Mouse (Mus musculus) midbrain, embryonic 11.5 days (tissue): ENCODE results near the gene Lat2. TPM values are rescaled to one million over a fixed set of nuclear protein-coding genes. Genes with fewer than 3 reads are reported as not detected.
A peak's percentile ranks its signal among the peaks of the same experiment; 100 is the strongest.

ENCODE experiments used
- ATAC-seq: fragments of 200-750 bp; cut with Nextera tagmentation; 2 replicates; pipeline ENCODE4 v1.8.0; 2017; ENCODE audit warnings: moderate TSS enrichment, moderate library complexity; ENCODE audit not compliant: low FRiP score
- DNase-seq: peaks from one replicate; pipeline ENCODE4 v3.0.0; 2015; ENCODE audit warnings: low spot score; ENCODE audit errors: missing footprints
- H3K27ac ChIP-seq: fragments of 300-500 bp; sonication (generic); 2 replicates; pipeline ENCODE4 v1.5.1; 2014; ENCODE audit warnings: low read depth, low read length
- H3K27me3 ChIP-seq: fragments of 300-500 bp; sonication (generic); 2 replicates; pipeline ENCODE4 v1.6.1; 2014; ENCODE audit warnings: mild to moderate bottlenecking, low read length, moderate library complexity, mixed read lengths; ENCODE audit not compliant: control insufficient read depth, insufficient read depth
- H3K36me3 ChIP-seq: fragments of 300-500 bp; sonication (generic); 2 replicates; pipeline ENCODE4 v1.6.1; 2014; ENCODE audit warnings: mild to moderate bottlenecking, low read length, moderate library complexity, mixed read lengths; ENCODE audit not compliant: control insufficient read depth, insufficient read depth
- H3K4me1 ChIP-seq: fragments of 300-500 bp; sonication (generic); 2 replicates; pipeline ENCODE4 v1.6.1; 2014; ENCODE audit warnings: low read length; ENCODE audit not compliant: control insufficient read depth, insufficient read depth
- H3K4me2 ChIP-seq: fragments of 300-500 bp; sonication (generic); 2 replicates; pipeline ENCODE4 v1.6.1; 2014; ENCODE audit warnings: mild to moderate bottlenecking, moderate library complexity
- H3K4me3 ChIP-seq: fragments of 300-500 bp; sonication (generic); 2 replicates; pipeline ENCODE4 v1.5.1; 2014; ENCODE audit warnings: low read depth, low read length
- H3K9ac ChIP-seq: fragments of 300-500 bp; sonication (generic); 2 replicates; pipeline ENCODE4 v1.6.1; 2014; ENCODE audit warnings: low read length
- H3K9me3 ChIP-seq: fragments of 300-500 bp; sonication (generic); 2 replicates; pipeline ENCODE4 v1.6.1; 2016; ENCODE audit warnings: low read length; ENCODE audit not compliant: control insufficient read depth
- WGBS: fragments of 180-500 bp; shearing (Covaris S2); extraction: QIAGEN DNeasy Blood & Tissue Kit; methylation state at CpG from one replicate; pipeline ENCODE4 v1.1.7; 2014; 5-methylcytosine and 5-hydroxymethylcytosine counted together
- microRNA-seq: library from miRNA; unstranded; fragments of <30 nt; microRNA quantifications from one replicate; pipeline ENCODE4, GENCODE M21; 2017
- polyA plus RNA-seq: library from polyadenylated mRNA; unstranded; fragments of >200 nt; fragmentation: Nextera tagmentation; extraction: Ambion mirVana; gene quantifications from 2 replicates; pipeline ENCODE4 v1.2.1, GENCODE M21; 2014

Gene Lat2
- polyA plus RNA-seq, 1 experiment from 2014 or later = 1.6 TPM

- Histone ChIP-seq H3K9ac (no peak overlapping the region), H3K9me3 (no peaks in the 10 kb centered on the region), H3K4me2 (no peak overlapping the region), H3K4me3 (no peak overlapping the region), H3K36me3 (no peaks in the 10 kb centered on the region), H3K27ac (no peak overlapping the region), H3K4me1 (peaks cover 24% of the 10 kb centered on the region), H3K27me3 (no peaks in the 10 kb centered on the region)
- ATAC-seq (no peak), DNase-seq (peak; percentile 77)
- 86% methylated on average over 5 of the region's 5 CpGs for WGBS
These were observed 60.8 kb downstream of the Lat2 start for GRCm38 (mm10) chr5:134553951-134554546.

- Histone ChIP-seq H3K4me2 (peak within 1 kb of the TSS; percentile 93), H3K9ac (peak within 1 kb of the TSS; percentile 96), H3K36me3 (no peaks in the 10 kb centered on the region), H3K27ac (peak within 1 kb of the TSS; percentile 97), H3K27me3 (no peaks in the 10 kb centered on the region), H3K9me3 (no peaks in the 10 kb centered on the region), H3K4me1 (peaks cover 24% of the 10 kb centered on the region), H3K4me3 (peak within 1 kb of the TSS; percentile 67)
- ATAC-seq = peak; percentile 89
- DNase-seq = peak; percentile 98
- WGBS = 1% methylated on average over 61 of the region's 61 CpGs
These were observed 62.5 kb downstream of the Lat2 start, which contains the start of gene Clip2 for GRCm38 (mm10) chr5:134552110-134552972. TSS of gene Clip2 (minus strand) at chr5:134552434.

GRCm38 (mm10) chr5:134551233-134552109 lies 63.4 kb downstream of the Lat2 start:
- Histone ChIP-seq H3K27ac (peak overlapping the region; percentile 97), H3K4me1 (peaks cover 27% of the 10 kb centered on the region), H3K4me3 (peak overlapping the region; percentile 67), H3K9ac (peak overlapping the region; percentile 96), H3K9me3 (no peaks in the 10 kb centered on the region), H3K36me3 (no peaks in the 10 kb centered on the region), H3K27me3 (no peaks in the 10 kb centered on the region), H3K4me2 (peak overlapping the region; percentile 93)
- ATAC-seq = peak; percentile 8
- peak; percentile 90 for DNase-seq
- WGBS = 1% methylated on average over 49 of the region's 52 CpGs

GRCm38 (mm10) chr5:134550836-134551232 lies 64.0 kb downstream of the Lat2 start:
- no peaks in the 10 kb centered on the region for H3K9me3 ChIP-seq
- ATAC-seq = no peak
- H3K4me3 ChIP-seq = peak overlapping the region; percentile 67
- no peaks in the 10 kb centered on the region for H3K36me3 ChIP-seq
- H3K27ac ChIP-seq = no peak overlapping the region
- H3K27me3 ChIP-seq = no peaks in the 10 kb centered on the region
- H3K4me1 ChIP-seq = peaks cover 25% of the 10 kb centered on the region
- peak; percentile 83 for DNase-seq
- 13% methylated on average over 6 of the region's 6 CpGs for WGBS
- peak overlapping the region; percentile 93 for H3K4me2 ChIP-seq
- H3K9ac ChIP-seq = peak overlapping the region; percentile 96

Small RNAs within 50 kb of the gene (microRNA-seq; reads per million reads assigned to microRNA genes)
- not detected for gene Mir7228

Other genes starting within 250 kb of the Lat2 start
- gene Gtf2ird1, start 158.3 kb downstream of the Lat2 start, polyA plus RNA-seq = 86.5 and 88.1 TPM in 2 replicates
- 5.6 and 5.8 TPM in 2 replicates for gene Clip2, start 62.6 kb downstream of the Lat2 start, polyA plus RNA-seq
- gene Syna, start 54.9 kb downstream of the Lat2 start, polyA plus RNA-seq = 0.30 TPM in 1 of 2 replicates, not detected in the other
- gene Rfc2, start 33.7 kb downstream of the Lat2 start, polyA plus RNA-seq = 321 and 338 TPM in 2 replicates
- 421 and 442 TPM in 2 replicates for gene Eif4h, start 24.5 kb upstream of the Lat2 start, polyA plus RNA-seq
- gene Limk1, start 73.6 kb upstream of the Lat2 start, polyA plus RNA-seq = 8.4 and 9.1 TPM in 2 replicates
- 1.1 and 2.0 TPM in 2 replicates for gene Eln, start 132.3 kb upstream of the Lat2 start, polyA plus RNA-seq